Mouse (Mus musculus): ENCODE measurements at regions not wholly inside any gene's neighbourhood (a gene's known extent, or its start where the extent isn't known, plus 50 kb on each side); places are given as distances from the start of the nearest gene placed in this dataset.
A peak's percentile ranks its signal among the peaks of the same experiment; 100 is the strongest.

- no peak for DNase-seq
These were observed 65.7 kb downstream of the Polr2m start for GRCm38 (mm10) chr9:71420064-71420463.

- DNase-seq, result no peak
These were observed 67.2 kb downstream of the Polr2m start for GRCm38 (mm10) chr9:71418531-71418930.

- no peak for DNase-seq
These were observed 68.5 kb downstream of the Polr2m start for GRCm38 (mm10) chr9:71417248-71417647.

- no peak for DNase-seq
These were observed 74.6 kb downstream of the Polr2m start for GRCm38 (mm10) chr9:71411171-71411570.

GRCm38 (mm10) chr9:71409925-71410324 lies 75.8 kb downstream of the Polr2m start:
- no peak for DNase-seq

GRCm38 (mm10) chr9:71408946-71409345 lies 76.8 kb downstream of the Polr2m start:
- DNase-seq, result no peak

GRCm38 (mm10) chr9:71404396-71405135 lies 81.2 kb downstream of the Polr2m start:
- DNase-seq, result no peak

GRCm38 (mm10) chr9:71401667-71402066 lies 84.1 kb downstream of the Polr2m start:
- DNase-seq, result no peak

- DNase-seq, result no peak
These were observed 86.4 kb downstream of the Polr2m start for GRCm38 (mm10) chr9:71399346-71399745.

GRCm38 (mm10) chr9:71396784-71397183 lies 89.0 kb downstream of the Polr2m start:
- DNase-seq, result no peak

GRCm38 (mm10) chr9:71390221-71390620 lies 95.5 kb downstream of the Polr2m start:
- no peak for DNase-seq

GRCm38 (mm10) chr9:71387426-71387825 lies 98.3 kb downstream of the Polr2m start:
- no peak for DNase-seq

- DNase-seq, result no peak
These were observed 101.8 kb downstream of the Polr2m start for GRCm38 (mm10) chr9:71383901-71384300.

GRCm38 (mm10) chr9:71379731-71380250 lies 105.9 kb downstream of the Polr2m start:
- DNase-seq, result no peak

GRCm38 (mm10) chr9:71369760-71370159 lies 116.0 kb downstream of the Polr2m start:
- DNase-seq, result no peak

- no peak for DNase-seq
These were observed 116.5 kb downstream of the Polr2m start for GRCm38 (mm10) chr9:71369202-71369601.

- no peak for DNase-seq
These were observed 119.2 kb downstream of the Polr2m start for GRCm38 (mm10) chr9:71366573-71366972.

GRCm38 (mm10) chr9:71365177-71365738 lies 120.5 kb downstream of the Polr2m start:
- DNase-seq, result no peak

GRCm38 (mm10) chr9:71364047-71364665 lies 121.6 kb downstream of the Polr2m start:
- no peak for DNase-seq

GRCm38 (mm10) chr9:71362401-71362800 lies 123.3 kb downstream of the Polr2m start:
- DNase-seq, result no peak

- no peak for DNase-seq
These were observed 123.8 kb downstream of the Polr2m start for GRCm38 (mm10) chr9:71361961-71362360.

- DNase-seq, result no peak
These were observed 124.4 kb downstream of the Polr2m start for GRCm38 (mm10) chr9:71361311-71361710.

GRCm38 (mm10) chr9:71360676-71361075 lies 125.1 kb downstream of the Polr2m start:
- no peak for DNase-seq

- peak; percentile 11 for DNase-seq
These were observed 126.8 kb downstream of the Polr2m start for GRCm38 (mm10) chr9:71358961-71359360.

All from cerebellum, adult 9-10 months (tissue).